Mouse (Mus musculus): ENCODE measurements around the gene Tiparp. TPM values are rescaled to one million over a fixed set of nuclear protein-coding genes. Genes with fewer than 3 reads are reported as not detected.

Tiparp gene
- polyA plus RNA-seq (2015; fragmentation: Nextera tagmentation; extraction: Ambion mirVana): 7.3 and 8.8 TPM in 2 replicates

GRCm38 (mm10) chr3:65527691-65528601 lies at the start of gene Tiparp:
TSS of gene Tiparp (plus strand) at chr3:65528410.
- Histone ChIP-seq H3K4me3 (replicated peaks) (peak within 1 kb of the TSS; percentile 82), H3K27me3 (peaks cover 3% of the 10 kb centered on the region; the same call in 1 of the 2 replicates), H3K4me2 (peak within 1 kb of the TSS; percentile 100), H3K9ac (peak within 1 kb of the TSS; percentile 85), H3K9me3 (replicated peaks) (no peaks in the 10 kb centered on the region), H3K4me1 (replicated peaks) (peaks cover 12% of the 10 kb centered on the region), H3K27ac (peak within 1 kb of the TSS; percentile 87), H3K36me3 (0 out of 2 replicates have a peak, but pooled peaks cover 3% of the 10 kb centered on the region)
- DNase-seq (peak; percentile 80), ATAC-seq (ENCODE audit: low read depth) (peak; percentile 93)
- under 1% methylated on average over 100 of the region's 109 CpGs for whole genome bisulfite sequencing (ENCODE audit: insufficient replicate concordance)

DNA sequence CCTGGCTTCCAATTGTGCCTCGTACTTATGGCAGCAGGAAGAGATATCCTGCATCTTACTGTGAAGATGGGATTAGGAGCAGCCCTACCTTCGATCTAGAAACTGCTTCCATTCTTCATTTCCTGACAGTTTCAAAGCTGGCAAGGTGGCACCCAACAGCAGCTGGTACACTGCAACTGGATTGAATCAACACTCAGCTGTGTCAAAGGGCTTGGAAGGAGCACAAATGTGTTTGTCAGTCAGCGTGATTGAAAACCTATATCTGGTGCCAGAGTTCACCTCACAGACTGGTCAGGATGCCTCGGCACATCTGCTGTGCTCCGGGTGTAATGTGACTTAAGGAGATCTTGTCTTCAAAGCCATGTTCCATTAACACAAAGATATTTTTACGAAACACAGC lies 47.5 kb upstream of the Tiparp start:
- Histone ChIP-seq H3K9me3 (replicated peaks) (no peaks in the 10 kb centered on the region), H3K4me3 (replicated peaks) (no peak overlapping the region), H3K27me3 (no peaks in the 10 kb centered on the region), H3K9ac (no peak overlapping the region), H3K36me3 (no peaks in the 10 kb centered on the region), H3K4me2 (no peak overlapping the region), H3K27ac (no peak overlapping the region), H3K4me1 (replicated peaks) (no peaks in the 10 kb centered on the region)
- 59% methylated on average over 6 of the region's 6 CpGs for WGBS (ENCODE audit: insufficient replicate concordance)
- ATAC-seq (ENCODE audit: low read depth) (no peak), DNase-seq (no peak)

DNA sequence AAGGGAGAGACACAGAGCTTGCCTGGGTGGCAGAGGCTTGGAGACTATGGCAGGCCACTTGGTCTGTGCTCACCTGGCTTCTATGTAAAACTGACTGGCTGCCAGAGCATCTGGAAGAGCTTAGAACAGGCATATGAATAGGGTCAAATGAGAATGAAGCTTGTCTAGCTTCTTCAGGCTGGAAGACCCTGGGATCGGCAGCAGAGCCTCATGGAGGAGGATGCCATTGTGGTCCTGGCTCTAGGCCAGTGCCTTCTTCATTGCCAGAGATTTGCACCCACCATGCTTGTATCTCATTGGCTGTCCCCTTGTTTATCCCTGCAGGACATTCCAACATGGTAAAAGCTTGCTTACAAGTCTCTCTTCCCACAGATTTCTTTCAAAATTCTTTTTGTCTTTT lies 45.9 kb upstream of the Tiparp start:
- H3K4me2 ChIP-seq: no peak overlapping the region
- H3K27ac ChIP-seq: no peak overlapping the region
- DNase-seq: no peak
- no peak overlapping the region for H3K4me3 ChIP-seq (replicated peaks)
- H3K36me3 ChIP-seq: no peaks in the 10 kb centered on the region
- H3K27me3 ChIP-seq: no peaks in the 10 kb centered on the region
- WGBS (ENCODE audit: insufficient replicate concordance): 56% methylated on average over 1 of the region's 1 CpGs
- H3K4me1 ChIP-seq (replicated peaks): no peaks in the 10 kb centered on the region
- no peak overlapping the region for H3K9ac ChIP-seq
- no peaks in the 10 kb centered on the region for H3K9me3 ChIP-seq (replicated peaks)
- no peak for ATAC-seq (ENCODE audit: low read depth)

DNA sequence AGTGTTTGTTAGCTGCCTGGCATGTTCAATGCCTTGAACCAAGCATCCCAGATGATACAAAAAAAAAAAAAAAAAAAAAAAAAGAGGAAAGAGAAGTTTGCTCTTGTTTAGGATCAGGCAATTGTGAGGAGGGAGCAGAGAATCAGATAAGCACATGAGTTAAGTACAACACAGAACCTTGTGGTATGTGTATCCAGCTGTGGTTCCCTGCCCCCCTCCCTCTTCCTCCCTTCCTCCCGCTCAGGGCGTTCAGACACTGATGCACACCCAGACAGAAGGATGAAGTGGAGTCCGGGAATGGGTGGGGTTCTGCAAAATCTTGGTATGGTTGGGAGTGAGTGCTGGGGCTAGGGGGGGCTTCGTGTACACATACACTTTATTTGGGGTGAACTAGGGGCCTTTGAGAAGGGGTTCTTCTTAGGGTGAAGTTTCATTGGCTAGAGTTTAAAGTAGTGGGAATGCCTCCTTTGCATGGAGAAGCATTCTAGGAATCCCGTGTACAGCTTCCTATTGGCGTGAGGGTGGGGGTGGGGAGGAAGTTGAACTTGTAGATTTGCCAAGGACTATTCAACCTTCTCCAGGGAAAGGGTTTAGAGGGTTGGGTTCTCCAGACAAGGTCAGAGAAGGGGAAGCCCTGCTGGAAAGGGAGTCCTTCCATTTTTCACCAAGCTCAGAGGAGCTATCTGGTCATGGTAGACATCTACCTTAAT lies 45.4 kb upstream of the Tiparp start:
- Histone ChIP-seq H3K4me3 (replicated peaks) (no peak overlapping the region), H3K27ac (no peak overlapping the region), H3K9ac (no peak overlapping the region), H3K9me3 (replicated peaks) (no peaks in the 10 kb centered on the region), H3K4me1 (replicated peaks) (no peaks in the 10 kb centered on the region), H3K27me3 (no peaks in the 10 kb centered on the region), H3K36me3 (no peaks in the 10 kb centered on the region), H3K4me2 (no peak overlapping the region)
- DNase-seq (no peak), ATAC-seq (ENCODE audit: low read depth) (no peak)
- WGBS (ENCODE audit: insufficient replicate concordance): 27% methylated on average over 6 of the region's 6 CpGs

DNA sequence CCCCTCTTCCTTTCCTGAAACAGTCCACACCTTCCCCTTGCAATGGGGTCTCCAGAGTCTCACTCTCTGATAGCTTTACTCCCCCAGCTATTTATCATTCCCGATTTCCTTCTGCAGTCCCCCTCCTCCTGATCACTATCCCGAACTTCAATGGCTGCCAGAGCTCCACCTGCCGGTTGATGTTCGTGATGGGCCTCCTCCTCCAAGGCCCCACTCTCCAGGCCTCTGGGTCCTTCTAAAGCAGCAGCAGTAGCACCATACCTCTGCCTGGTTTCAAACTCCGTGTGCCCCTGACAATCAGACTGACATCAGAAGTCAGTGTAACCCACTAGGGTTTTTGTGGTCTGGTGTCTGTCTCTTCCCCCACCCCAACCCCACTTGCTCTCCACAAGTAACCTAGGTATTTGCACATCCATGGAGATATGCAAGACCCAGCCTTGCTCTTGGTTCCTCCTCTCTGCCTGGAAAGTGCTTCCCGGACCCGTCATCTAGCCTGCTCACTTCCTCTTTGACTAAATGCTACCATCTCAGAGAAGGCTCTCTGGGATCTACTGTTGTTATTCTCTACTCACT lies 44.0 kb upstream of the Tiparp start:
- ATAC-seq (ENCODE audit: low read depth) (no peak), DNase-seq (no peak)
- Histone ChIP-seq H3K27ac (no peak overlapping the region), H3K9ac (no peak overlapping the region), H3K27me3 (no peaks in the 10 kb centered on the region), H3K36me3 (no peaks in the 10 kb centered on the region), H3K4me3 (replicated peaks) (no peak overlapping the region), H3K4me1 (replicated peaks) (no peaks in the 10 kb centered on the region), H3K9me3 (replicated peaks) (no peaks in the 10 kb centered on the region), H3K4me2 (no peak overlapping the region)
- WGBS (ENCODE audit: insufficient replicate concordance): 35% methylated on average over 7 of the region's 7 CpGs

DNA sequence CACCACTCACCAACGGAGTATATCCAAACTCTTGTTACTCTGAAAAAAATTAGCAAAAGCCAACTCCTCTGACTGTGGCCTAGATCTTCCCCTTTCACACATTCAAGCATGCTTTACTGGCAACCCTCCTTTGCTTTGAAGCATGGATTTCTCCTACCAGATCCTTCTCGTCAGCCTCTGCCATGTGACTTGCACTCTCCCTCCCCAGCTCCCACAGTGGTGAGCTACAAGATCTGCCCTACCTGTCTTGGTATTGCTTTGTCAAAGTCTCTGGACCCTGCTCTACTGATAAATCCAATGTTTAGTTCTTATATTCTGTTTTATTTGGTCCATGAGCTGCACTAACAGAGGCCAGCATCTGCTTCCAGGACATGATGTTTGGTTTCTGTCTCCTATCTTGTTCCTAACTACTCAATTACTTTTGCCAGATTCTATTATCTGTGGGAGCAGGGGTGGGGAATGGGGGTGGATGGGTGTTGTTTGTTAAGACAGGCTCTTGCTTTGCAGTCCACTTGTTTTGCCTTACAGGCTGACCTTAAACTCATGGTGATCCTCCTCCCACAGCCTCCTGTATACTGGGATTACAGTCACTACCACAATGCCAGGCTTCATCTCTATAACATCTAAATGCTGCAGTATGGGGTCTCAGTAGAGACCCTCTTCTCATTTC lies 40.7 kb upstream of the Tiparp start:
- Histone ChIP-seq H3K36me3 (no peaks in the 10 kb centered on the region), H3K9me3 (replicated peaks) (no peaks in the 10 kb centered on the region), H3K4me1 (replicated peaks) (no peaks in the 10 kb centered on the region), H3K4me2 (no peak overlapping the region), H3K27me3 (no peaks in the 10 kb centered on the region), H3K9ac (no peak overlapping the region), H3K27ac (no peak overlapping the region), H3K4me3 (replicated peaks) (no peak overlapping the region)
- 55% methylated on average over 2 of the region's 2 CpGs for WGBS (ENCODE audit: insufficient replicate concordance)
- DNase-seq (no peak), ATAC-seq (ENCODE audit: low read depth) (no peak)

GRCm38 (mm10) chr3:65488556-65489244 lies 39.5 kb upstream of the Tiparp start:
- Histone ChIP-seq H3K9me3 (replicated peaks) (no peaks in the 10 kb centered on the region), H3K27me3 (no peaks in the 10 kb centered on the region), H3K4me2 (no peak overlapping the region), H3K9ac (no peak overlapping the region), H3K27ac (no peak overlapping the region), H3K4me1 (replicated peaks) (no peaks in the 10 kb centered on the region), H3K4me3 (replicated peaks) (no peak overlapping the region), H3K36me3 (no peaks in the 10 kb centered on the region)
- DNase-seq (no peak), ATAC-seq (ENCODE audit: low read depth) (no peak)
- 44% methylated on average over 1 of the region's 1 CpGs for WGBS (ENCODE audit: insufficient replicate concordance)

DNA sequence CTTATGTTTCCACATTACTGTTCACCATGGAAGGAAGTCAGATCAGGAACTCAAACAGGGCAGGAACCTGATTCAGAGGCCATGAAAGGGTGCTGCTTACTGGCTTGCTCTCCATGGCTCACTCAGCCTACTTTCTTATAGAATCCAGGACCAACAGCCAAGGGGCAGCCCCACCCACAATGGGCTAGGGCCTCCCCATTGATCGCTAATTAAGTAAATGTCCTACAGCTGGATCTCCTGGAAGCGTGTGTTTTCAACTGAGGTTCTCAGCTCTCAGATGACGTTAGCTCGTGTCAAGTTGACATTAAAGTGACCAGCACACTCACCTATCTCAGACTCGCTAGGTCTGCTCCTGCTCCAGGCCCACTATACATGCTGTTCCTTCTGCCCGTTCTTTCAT lies 38.6 kb upstream of the Tiparp start:
- ATAC-seq (ENCODE audit: low read depth) (no peak), DNase-seq (no peak)
- 77% methylated on average over 6 of the region's 6 CpGs for WGBS (ENCODE audit: insufficient replicate concordance)
- H3K4me3 ChIP-seq (replicated peaks): no peak overlapping the region
- no peaks in the 10 kb centered on the region for H3K9me3 ChIP-seq (replicated peaks)
- no peaks in the 10 kb centered on the region for H3K27me3 ChIP-seq
- no peak overlapping the region for H3K9ac ChIP-seq
- H3K36me3 ChIP-seq: no peaks in the 10 kb centered on the region
- H3K27ac ChIP-seq: no peak overlapping the region
- H3K4me1 ChIP-seq (replicated peaks): peaks cover 3% of the 10 kb centered on the region; the same call in 1 of the 2 replicates
- H3K4me2 ChIP-seq: no peak overlapping the region

DNA sequence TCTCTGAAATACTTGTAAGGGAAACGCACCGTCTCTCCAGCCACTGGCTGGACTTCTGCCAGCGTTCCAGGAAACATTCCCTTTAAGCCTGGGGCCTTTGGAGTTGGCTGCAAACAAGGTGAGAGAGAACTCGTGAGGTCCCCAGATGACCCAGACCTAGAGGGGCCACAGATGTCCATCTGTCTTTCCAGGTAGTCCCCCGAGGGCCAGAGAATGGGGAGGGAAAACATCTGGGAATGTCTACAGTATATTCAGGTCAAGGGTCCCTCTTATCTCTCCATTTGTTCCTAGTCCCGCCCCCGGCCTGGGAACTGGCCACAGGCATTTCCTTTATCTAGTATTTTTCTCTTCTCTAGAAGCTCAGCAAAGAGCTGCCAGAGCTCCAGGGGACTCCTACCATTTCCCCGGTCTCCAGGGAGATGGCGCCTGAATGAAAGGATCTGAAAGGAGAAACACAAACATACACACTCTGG lies 33.9 kb upstream of the Tiparp start:
- Histone ChIP-seq H3K27ac (no peak overlapping the region), H3K4me3 (replicated peaks) (0 out of 2 replicates have a peak overlapping the region, but pooled peaks have one; percentile 23), H3K4me1 (replicated peaks) (peaks cover 7% of the 10 kb centered on the region; the same call in 1 of the 2 replicates), H3K27me3 (no peaks in the 10 kb centered on the region), H3K9ac (no peak overlapping the region), H3K9me3 (replicated peaks) (no peaks in the 10 kb centered on the region), H3K36me3 (no peaks in the 10 kb centered on the region), H3K4me2 (peak overlapping the region; percentile 32)
- DNase-seq: no peak
- no peak for ATAC-seq (ENCODE audit: low read depth)
- 23% methylated on average over 9 of the region's 9 CpGs for WGBS (ENCODE audit: insufficient replicate concordance)

- no peaks in the 10 kb centered on the region for H3K4me1 ChIP-seq (replicated peaks)
- H3K9ac ChIP-seq: no peak overlapping the region
- H3K4me3 ChIP-seq (replicated peaks): no peak overlapping the region
- no peak overlapping the region for H3K4me2 ChIP-seq
- ATAC-seq (ENCODE audit: low read depth) (no peak), DNase-seq (no peak)
- no peaks in the 10 kb centered on the region for H3K36me3 ChIP-seq
- WGBS (ENCODE audit: insufficient replicate concordance): 57% methylated on average over 2 of the region's 2 CpGs
- no peaks in the 10 kb centered on the region for H3K9me3 ChIP-seq (replicated peaks)
- no peak overlapping the region for H3K27ac ChIP-seq
- no peaks in the 10 kb centered on the region for H3K27me3 ChIP-seq
Observed at GRCm38 (mm10) chr3:65507766-65508165, 20.4 kb upstream of the Tiparp start.

Data from liver, embryonic 13.5 days (tissue).